Mouse (Mus musculus): ENCODE results near the gene Nfkbie. TPM values are rescaled to one million over a fixed set of nuclear protein-coding genes. Genes with fewer than 3 reads are reported as not detected.

Gene Nfkbie
- total and polyA plus RNA-seq, 3 experiments: 78.7 to 136 (median 90.0) TPM

DNA sequence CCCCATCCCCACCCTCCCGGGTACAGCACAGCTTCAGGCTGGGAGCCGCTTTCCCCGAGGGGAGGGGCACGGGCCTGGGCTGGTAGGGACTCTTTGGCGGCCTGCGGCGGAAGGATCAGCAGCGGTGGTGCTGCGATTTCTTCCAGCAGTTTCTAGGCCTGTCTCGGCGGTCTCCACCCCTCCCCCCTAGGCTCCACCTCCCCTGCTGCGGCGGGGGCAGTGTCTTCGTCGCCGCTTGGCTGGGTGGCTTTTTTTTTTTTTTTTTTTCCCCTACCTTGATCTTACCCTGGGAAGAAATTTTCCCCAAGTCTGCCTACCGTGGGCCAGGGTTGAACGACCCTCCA is 18.2 kb downstream of the Nfkbie start:
- Histone ChIP-seq H3K9ac (ENCODE audit: insufficient read depth, low read depth) (peak overlapping the region; percentile 81), H3K27ac (ENCODE audit: insufficient read depth, low read depth) (peak overlapping the region; percentile 90), H3K27me3 (replicated peaks) (no peaks in the 10 kb centered on the region), H3K9me3 (replicated peaks; ENCODE audit: low read length) (no peaks in the 10 kb centered on the region), H3K4me1 (ENCODE audit: control insufficient read depth in 1 of 2, insufficient read depth in 2 of 2) (peaks cover 18 to 41% of the 10 kb centered on the region in 2 experiments), H3K36me3 (replicated peaks in 1 of 2; ENCODE audit: control insufficient read depth in 1 of 2, insufficient read depth in 1 of 2, low read length in 1 of 2) (peaks cover 29 to 36% of the 10 kb centered on the region in 2 experiments), H3K4me3 (replicated peaks in 1 of 3; ENCODE audit: low read depth in 2 of 3, low read length in 2 of 3, poor library complexity in 1 of 3) (peak overlapping the region; percentile 72 to 93 (median 83)), H3K4me2 (ENCODE audit: insufficient read depth, low read depth, poor library complexity, severe bottlenecking) (peak overlapping the region; percentile 52), H3K79me2 (replicated peaks; ENCODE audit: control insufficient read depth, extremely low read depth, insufficient read depth, poor library complexity, severe bottlenecking) (peaks cover 42% of the 10 kb centered on the region)
- in situ Hi-C loops (cut with MboI; ENCODE audit: low pct_ligation_motif_present, low pct_unique_long_range_greater_than_20kb, low sequenced_read_pairs) (no loop called here), dilution Hi-C loops (cut with MboI; ENCODE audit: extremely low pct_ligation_motif_present, extremely low pct_unique_long_range_greater_than_20kb, low sequenced_read_pairs) (no loop called here)
- peak; percentile 94 for DNase-seq (ENCODE audit: extremely low read depth)
- TF ChIP-seq PAX5 (IDR thresholded peaks at IDR 0.05; ENCODE audit: low read length) (no peak), TBP (conservative IDR thresholded peaks at IDR 0.05; ENCODE audit: low read depth, low read length) (peak; percentile 86), ZNF384 (IDR thresholded peaks at IDR 0.05; ENCODE audit: low read depth, low read length) (peak; percentile 98), E2F4 (IDR thresholded peaks at IDR 0.05; ENCODE audit: insufficient replicate concordance, low read depth, low read length) (no peak), SMC3 (IDR thresholded peaks at IDR 0.05; ENCODE audit: low read depth, low read length) (no peak), MAFK (IDR thresholded peaks at IDR 0.05; ENCODE audit: insufficient replicate concordance, low read length) (no peak), GABPA (IDR thresholded peaks at IDR 0.05; ENCODE audit: insufficient replicate concordance, low read depth, low read length) (no peak), CHD2 (IDR thresholded peaks at IDR 0.05; ENCODE audit: low read length) (peak; percentile 87), POLR2A (IDR thresholded peaks at IDR 0.05; ENCODE audit: low read depth, low read length) (peak; percentile 61), JUND (conservative IDR thresholded peaks at IDR 0.05; ENCODE audit: low read depth, low read length) (no peak), ETS1 (conservative IDR thresholded peaks at IDR 0.05; ENCODE audit: low read depth, low read length) (peak; percentile 52; the same call in 1 of the 2 replicates), ZKSCAN1 (IDR thresholded peaks at IDR 0.05; ENCODE audit: borderline replicate concordance, low read depth, low read length) (no peak; the same call in 1 of the 2 replicates), BHLHE40 (IDR thresholded peaks at IDR 0.05; ENCODE audit: low read depth, low read length) (peak; percentile 77), ZC3H11A (IDR thresholded peaks at IDR 0.05; ENCODE audit: low read depth, low read length) (no peak), KAT2A (IDR thresholded peaks at IDR 0.05; ENCODE audit: insufficient replicate concordance, low read length) (peak; percentile 95), POLR2AphosphoS2 (IDR thresholded peaks at IDR 0.05; ENCODE audit: low read depth, low read length) (no peak), TCF12 (IDR thresholded peaks at IDR 0.05; ENCODE audit: low read depth, low read length) (peak; percentile 90), ZMIZ1 (IDR thresholded peaks at IDR 0.05; ENCODE audit: low read depth, low read length) (no peak; the same call in 1 of the 2 replicates), MYC (IDR thresholded peaks at IDR 0.05; ENCODE audit: low read depth, low read length) (peak; percentile 61; the same call in 1 of the 2 replicates), HCFC1 (IDR thresholded peaks at IDR 0.05; ENCODE audit: low read depth, low read length) (peak; percentile 67), NRF1 (IDR thresholded peaks at IDR 0.05; ENCODE audit: low read depth, low read length) (no peak), USF2 (conservative IDR thresholded peaks at IDR 0.05; ENCODE audit: low read depth, low read length) (no peak), EP300 (IDR thresholded peaks at IDR 0.05; ENCODE audit: low read length) (peak; percentile 49; the same call in 1 of the 2 replicates), RAD21 (IDR thresholded peaks at IDR 0.05; ENCODE audit: low read depth, low read length) (no peak), RCOR1 (conservative IDR thresholded peaks at IDR 0.05; ENCODE audit: low read depth, low read length) (0 out of 2 replicates have a peak, but pooled peaks have one; percentile 40), MXI1 (IDR thresholded peaks at IDR 0.05; ENCODE audit: low read depth, low read length) (peak; percentile 80; the same call in 1 of the 2 replicates), MAX (IDR thresholded peaks at IDR 0.05; ENCODE audit: low read length) (peak; percentile 31; the same call in 1 of the 2 replicates), ELF1 (IDR thresholded peaks at IDR 0.05; ENCODE audit: low read depth, low read length) (peak; percentile 55), USF1 (IDR thresholded peaks at IDR 0.05; ENCODE audit: low read depth, low read length) (no peak), SIN3A (IDR thresholded peaks at IDR 0.05; ENCODE audit: low read length) (peak; percentile 76; the same call in 1 of the 2 replicates), CHD1 (IDR thresholded peaks at IDR 0.05; ENCODE audit: low read depth, low read length) (no peak), NELFE (IDR thresholded peaks at IDR 0.05; ENCODE audit: low read depth, low read length) (peak; percentile 67), UBTF (IDR thresholded peaks at IDR 0.05; ENCODE audit: low read depth, low read length) (peak; percentile 47; the same call in 1 of the 2 replicates), IRF4 (IDR thresholded peaks at IDR 0.05; ENCODE audit: low read depth, low read length) (peak; percentile 83; the same call in 1 of the 2 replicates), MEF2A (IDR thresholded peaks at IDR 0.05; ENCODE audit: borderline replicate concordance, low read depth, low read length) (peak; percentile 73; the same call in 1 of the 2 replicates), CTCF (conservative IDR thresholded peaks at IDR 0.05 in 1 of 2, IDR thresholded peaks at IDR 0.05 in 1 of 2; ENCODE audit: low read depth in 2 of 2, low read length in 2 of 2) (no peak), JUN (IDR thresholded peaks at IDR 0.05; ENCODE audit: insufficient read depth, low read depth, low read length) (no peak), MAZ (IDR thresholded peaks at IDR 0.05; ENCODE audit: low read depth, low read length) (peak; percentile 97)

Measured in CH12.LX (cell line).